Mouse (Mus musculus): ENCODE data around the gene Pde4b.
A peak's percentile ranks its signal among the peaks of the same experiment; 100 is the strongest.

Pde4b gene

GRCm38 (mm10) chr4:102408938-102409337 lies 321.6 kb downstream of the Pde4b start:
- DNase-seq = no peak

DNA sequence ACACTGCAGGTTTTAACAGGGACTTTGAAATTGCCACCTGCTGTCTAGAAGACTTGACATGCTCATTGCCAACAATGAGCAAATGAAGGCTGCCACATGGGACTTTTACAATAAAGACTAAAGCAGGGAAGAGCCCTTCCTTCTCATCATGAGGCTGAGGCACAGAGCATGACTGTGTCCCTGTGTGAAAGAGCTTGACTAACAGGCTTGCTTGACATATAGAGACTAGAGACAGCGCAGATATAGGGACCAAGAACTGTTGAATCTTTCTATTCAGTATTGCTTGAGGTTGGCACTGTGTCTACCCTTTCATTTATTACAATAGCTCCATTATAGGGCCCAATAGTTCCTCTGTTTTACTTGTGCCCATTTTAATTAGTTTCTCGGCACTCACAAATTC lies 325.8 kb downstream of the Pde4b start:
- DNase-seq = no peak

DNA sequence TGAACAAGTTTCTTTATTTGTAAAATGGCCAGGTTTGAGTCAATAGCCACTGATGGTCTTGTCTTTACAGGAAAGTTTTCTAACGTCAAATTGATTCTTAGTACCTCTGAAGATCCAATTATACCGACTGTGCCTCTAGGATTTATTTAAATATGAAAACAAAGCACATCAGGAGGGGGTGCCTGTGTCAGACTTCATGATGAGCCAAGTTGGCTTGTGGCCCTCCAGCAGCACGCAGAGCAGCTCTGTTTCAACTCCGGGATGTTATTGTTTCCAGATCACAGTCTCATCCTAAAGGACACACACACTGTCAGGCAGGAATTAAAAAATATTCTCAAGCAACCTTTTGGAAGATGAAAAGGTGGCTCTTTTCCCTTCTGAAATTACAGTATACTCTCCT lies 326.5 kb downstream of the Pde4b start:
- peak; percentile 45 for DNase-seq

GRCm38 (mm10) chr4:102414610-102415009 lies 327.3 kb downstream of the Pde4b start:
- no peak for DNase-seq

DNA sequence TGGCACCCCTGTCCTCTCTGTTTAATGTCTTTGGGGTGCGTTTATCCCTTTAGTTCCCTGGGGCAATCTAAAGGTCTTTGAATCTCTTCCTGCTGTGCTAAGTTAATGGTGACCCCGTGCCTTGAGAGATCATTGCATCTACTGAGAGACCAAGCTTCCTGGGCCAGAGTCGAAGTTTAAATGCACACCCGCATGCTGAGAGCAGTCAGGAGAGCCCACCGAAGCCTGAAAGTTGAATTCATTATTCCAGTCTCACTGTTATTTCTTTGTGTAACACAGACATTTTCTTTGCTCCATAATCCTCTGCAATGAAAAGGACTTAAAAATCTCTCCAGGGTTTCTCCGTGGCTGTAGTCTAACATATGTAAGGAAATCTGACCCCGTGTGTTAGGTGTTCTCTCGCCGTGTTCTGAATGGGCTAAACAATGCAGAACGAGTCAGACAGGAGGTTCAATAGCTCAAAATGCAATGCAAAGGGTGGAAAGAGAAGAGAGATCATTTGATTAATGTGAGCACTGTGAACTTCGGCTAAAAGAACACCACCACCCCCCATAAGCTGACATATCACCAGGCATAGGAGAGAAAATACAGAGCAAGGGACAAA lies 333.6 kb downstream of the Pde4b start:
- DNase-seq = no peak

GRCm38 (mm10) chr4:102421398-102421859 lies 334.1 kb downstream of the Pde4b start:
- peak; percentile 26 for DNase-seq

DNA sequence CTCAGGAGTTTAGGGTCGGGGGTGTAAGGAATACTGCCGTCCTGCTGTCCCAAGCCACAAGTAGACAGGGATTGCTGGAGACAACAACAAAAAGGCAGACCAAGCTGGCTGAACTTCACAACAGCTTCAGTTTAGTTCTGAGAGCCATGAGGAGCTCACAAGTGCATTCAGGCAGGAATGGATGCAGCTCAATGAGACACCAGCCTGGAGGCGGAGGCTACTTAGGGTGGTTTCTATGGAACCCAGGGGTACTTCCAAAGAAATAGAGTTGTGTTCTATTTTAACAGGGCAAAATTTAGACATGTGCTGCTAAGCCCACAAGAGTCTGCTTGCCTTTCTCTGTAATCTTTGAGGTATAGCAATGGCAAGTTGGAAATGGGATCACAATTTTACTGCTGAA lies 336.8 kb downstream of the Pde4b start:
- DNase-seq = no peak

GRCm38 (mm10) chr4:102425422-102425821 lies 338.1 kb downstream of the Pde4b start:
- no peak for DNase-seq

GRCm38 (mm10) chr4:102429730-102430341 lies 342.5 kb downstream of the Pde4b start:
- no peak for DNase-seq

GRCm38 (mm10) chr4:102432040-102432782 lies 344.9 kb downstream of the Pde4b start:
- peak; percentile 65 for DNase-seq

- no peak for DNase-seq
Observed at GRCm38 (mm10) chr4:102439401-102440118, 352.2 kb downstream of the Pde4b start.

DNA sequence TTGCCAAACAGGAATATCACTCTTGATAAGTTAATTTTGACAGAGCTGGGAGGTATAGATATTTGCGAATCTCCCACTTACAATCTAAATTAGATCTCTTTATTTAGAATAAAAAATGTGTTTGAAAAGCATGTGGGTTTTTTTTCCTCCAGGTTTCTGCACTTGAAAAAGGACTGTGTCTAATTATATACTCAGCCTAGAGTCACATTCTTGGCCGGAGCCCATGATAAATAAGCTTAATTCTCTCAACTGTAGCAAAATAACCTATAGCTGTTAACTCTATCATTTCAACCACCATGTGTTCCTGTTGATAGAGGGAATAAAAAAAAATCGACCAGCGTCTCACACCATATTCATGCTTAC lies 352.8 kb downstream of the Pde4b start:
- DNase-seq = no peak

DNA sequence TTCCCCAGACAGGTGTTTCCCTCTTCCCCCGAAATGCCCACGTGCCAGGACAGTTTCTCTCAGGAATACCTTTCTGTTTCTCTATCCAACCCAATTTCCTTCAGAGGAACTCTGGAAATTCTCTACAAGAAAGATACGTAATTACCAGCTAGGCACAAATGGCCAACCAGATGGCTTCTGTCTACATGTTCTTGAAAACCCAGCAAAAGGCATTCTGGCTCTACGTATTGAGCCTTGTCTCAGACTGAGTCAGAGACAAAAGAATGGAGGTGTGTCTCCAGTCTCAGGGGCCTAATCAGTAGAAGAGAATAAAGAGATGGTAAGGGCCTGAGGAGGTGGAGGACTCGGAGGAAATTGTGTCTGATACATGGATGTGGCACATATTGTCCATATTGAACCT lies 356.2 kb downstream of the Pde4b start:
- DNase-seq = no peak

DNA sequence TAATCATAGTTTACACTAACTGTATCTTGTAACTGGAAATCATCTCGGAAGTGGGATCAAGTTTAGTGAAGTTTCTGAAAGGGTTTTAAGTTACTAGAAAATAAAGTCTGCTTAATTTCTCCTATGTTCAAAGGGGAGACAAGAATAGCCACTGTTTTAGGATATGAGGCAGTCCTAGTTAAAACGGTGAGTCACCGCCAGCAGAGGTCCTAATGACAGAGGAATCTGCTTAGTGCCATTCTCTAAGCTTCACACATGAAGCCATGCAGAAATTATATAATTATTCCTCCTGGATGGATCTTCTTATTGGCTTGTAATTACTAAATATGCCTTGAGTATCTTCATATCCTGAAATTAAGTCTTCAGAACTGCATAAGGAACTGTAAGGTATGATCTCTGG lies 357.2 kb downstream of the Pde4b start:
- no peak for DNase-seq

GRCm38 (mm10) chr4:102446160-102446945 lies 359.0 kb downstream of the Pde4b start:
- DNase-seq = no peak

DNA sequence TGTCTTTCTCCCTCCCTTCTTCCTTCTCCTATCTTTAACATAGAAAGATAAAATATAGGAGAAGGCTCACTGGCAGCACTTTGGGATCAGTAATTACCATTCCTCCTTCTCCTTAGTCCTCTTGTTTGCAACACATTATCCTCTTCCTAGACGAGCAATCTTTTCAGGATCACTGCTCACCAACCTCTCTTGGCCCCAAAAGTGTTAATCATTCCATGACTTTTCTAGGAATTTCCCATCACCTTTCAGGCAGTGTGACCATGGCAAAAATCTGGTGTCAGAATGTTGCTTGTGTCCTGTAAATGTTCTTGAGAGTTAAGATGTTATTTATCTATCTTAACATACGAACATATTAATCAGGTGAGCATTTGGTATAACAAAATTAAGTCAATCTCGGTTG lies 369.1 kb downstream of the Pde4b start:
- DNase-seq = no peak

DNA sequence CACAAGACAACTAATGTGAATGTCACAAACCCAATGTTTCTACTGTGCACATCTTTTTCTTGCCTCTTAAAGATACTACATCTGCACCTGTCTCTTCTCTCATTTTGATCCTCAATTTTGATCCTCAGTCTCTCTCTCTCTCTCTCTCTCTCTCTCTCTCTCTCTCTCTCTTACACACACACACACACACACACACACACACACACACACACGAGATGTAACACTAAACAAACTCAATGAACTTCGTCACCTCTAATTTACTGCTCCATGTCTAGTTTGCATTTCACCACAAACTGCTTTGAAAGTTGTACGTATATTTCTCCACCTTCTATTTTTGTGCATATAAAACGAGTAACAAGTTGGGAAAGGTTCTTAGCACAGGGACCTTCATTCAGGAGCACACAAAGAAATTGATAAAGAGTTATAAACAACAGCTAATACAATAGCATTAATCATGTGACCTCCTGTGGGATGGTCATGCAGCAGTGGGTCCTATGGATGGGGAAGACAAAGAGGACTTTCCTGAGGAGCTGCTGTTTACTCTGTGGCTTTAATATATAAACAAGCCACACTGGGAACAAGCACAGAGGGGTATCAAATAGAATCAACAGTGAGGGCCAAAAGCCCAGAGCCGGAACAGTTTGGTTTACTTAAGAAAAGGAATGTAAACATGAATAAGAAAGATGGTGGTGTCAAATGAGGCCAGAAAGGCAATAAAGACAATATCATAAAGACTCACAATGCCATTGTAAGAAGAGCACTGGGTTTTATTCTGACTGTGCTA lies 372.1 kb downstream of the Pde4b start:
- DNase-seq = no peak

DNA sequence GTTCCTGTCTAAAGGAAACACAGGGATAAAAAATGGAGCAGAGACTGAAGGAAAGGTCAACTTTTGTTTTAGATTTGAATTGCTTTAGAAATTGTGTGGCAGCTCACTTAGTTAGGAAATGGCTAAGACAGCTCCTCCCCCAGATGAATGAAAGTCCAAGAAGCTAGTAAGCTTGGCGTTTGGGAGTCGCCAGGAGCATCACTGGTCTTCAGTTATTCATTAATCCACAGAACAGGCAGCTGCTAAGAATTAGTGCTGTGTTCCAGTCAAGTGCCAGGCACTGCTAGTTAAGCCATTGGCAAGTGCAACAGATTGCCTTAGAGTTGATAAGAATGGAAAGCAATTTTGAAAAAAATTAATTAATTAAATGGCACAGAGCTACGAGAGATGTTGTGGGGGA lies 390.8 kb downstream of the Pde4b start:
- no peak for DNase-seq

DNA sequence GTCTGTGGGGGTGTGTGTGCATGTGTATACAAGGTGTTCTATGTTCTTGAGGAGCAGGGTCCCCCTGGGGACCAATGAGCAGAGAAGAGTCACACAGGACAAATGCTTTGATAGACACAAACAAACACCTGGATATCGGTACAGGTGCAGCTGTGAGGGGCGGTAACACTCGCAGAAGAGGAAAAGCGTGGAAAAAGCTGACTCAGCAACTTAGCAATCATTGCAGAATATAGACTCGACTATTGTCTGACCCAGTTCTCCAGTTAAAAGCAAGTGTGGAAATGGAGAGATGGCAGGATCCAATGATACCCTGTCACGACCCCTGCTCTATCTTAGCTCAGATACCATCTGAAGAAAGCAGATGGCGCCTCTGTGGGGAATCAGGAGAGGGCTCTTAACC lies 391.5 kb downstream of the Pde4b start:
- no peak for DNase-seq

GRCm38 (mm10) chr4:102480830-102481484 lies 393.6 kb downstream of the Pde4b start:
- DNase-seq = peak; percentile 59

GRCm38 (mm10) chr4:102483354-102484018 lies 396.1 kb downstream of the Pde4b start:
- no peak for DNase-seq
